In the genomic region with DNA sequence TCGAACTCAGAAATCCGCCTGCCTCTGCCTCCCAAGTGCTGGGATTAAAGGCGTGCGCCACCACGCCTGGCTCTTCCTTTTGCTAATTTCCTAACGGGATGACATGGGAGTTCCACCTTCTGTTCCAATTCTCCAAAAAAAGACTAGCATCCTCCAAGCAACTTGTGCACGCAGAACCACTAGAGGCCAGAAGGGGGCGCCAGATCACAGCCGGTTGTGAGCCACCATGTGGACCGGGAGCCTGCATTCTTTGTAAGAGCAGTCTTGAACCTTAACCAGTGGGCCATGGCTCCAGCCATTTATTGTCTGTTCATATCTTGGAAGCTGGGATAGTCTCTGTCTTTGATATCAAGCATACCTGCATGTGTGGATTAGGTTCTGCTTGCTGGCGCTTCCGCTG, we compare ENCODE assay signal across 8 mouse cellular contexts. TPM values are rescaled to one million over a fixed set of nuclear protein-coding genes. Genes with fewer than 3 reads are reported as not detected.
DNase-seq lines count a peak whose midpoint lies in the region; ATAC-seq lines count a peak whose summit lies in the region.

No protein-coding gene starts in this region.

- 16% methylated on average over 12 of the region's 12 CpGs for WGBS in midbrain, embryonic 11.5 days
- WGBS in midbrain, embryonic 13.5 days = 17% methylated on average over 12 of the region's 12 CpGs
- 19% methylated on average over 12 of the region's 12 CpGs for WGBS in embryonic facial prominence, embryonic 14.5 days
- WGBS in intestine, embryonic 16.5 days = 21% methylated on average over 12 of the region's 12 CpGs

- H3K4me2 ChIP-seq in midbrain, embryonic 11.5 days = no peak overlapping the region
- H3K4me2 ChIP-seq in midbrain, embryonic 13.5 days (replicated peaks) = no peak overlapping the region
- no peak overlapping the region for H3K4me2 ChIP-seq in embryonic facial prominence, embryonic 14.5 days (ENCODE audit: low read depth, low read length)
- peak overlapping the region; percentile 54 for H3K4me2 ChIP-seq in intestine, embryonic 16.5 days (ENCODE audit: low read depth, low read length)

- H3K36me3 ChIP-seq in midbrain, embryonic 11.5 days (ENCODE audit: control insufficient read depth, insufficient read depth, low read length) = no peaks in the 10 kb centered on the region
- H3K36me3 ChIP-seq in midbrain, embryonic 13.5 days = no peaks in the 10 kb centered on the region
- no peaks in the 10 kb centered on the region for H3K36me3 ChIP-seq in embryonic facial prominence, embryonic 14.5 days (ENCODE audit: control insufficient read depth, insufficient read depth, low read length)
- no peaks in the 10 kb centered on the region for H3K36me3 ChIP-seq in intestine, embryonic 16.5 days (ENCODE audit: control insufficient read depth, insufficient read depth, low read length)

- H3K4me1 ChIP-seq in midbrain, embryonic 11.5 days (ENCODE audit: control insufficient read depth, insufficient read depth, low read length) = peaks cover 18% of the 10 kb centered on the region
- peaks cover 23% of the 10 kb centered on the region for H3K4me1 ChIP-seq in midbrain, embryonic 13.5 days (replicated peaks)
- H3K4me1 ChIP-seq in embryonic facial prominence, embryonic 14.5 days (ENCODE audit: control insufficient read depth, insufficient read depth, low read length) = peaks cover 13% of the 10 kb centered on the region
- peaks cover 38% of the 10 kb centered on the region for H3K4me1 ChIP-seq in intestine, embryonic 16.5 days (ENCODE audit: control insufficient read depth, insufficient read depth, low read length)

- DNase-seq in midbrain, embryonic 11.5 days (ENCODE audit: low spot score, missing footprints) = peak; percentile 98
- DNase-seq in adrenal gland, postnatal 36 days = peak; percentile 87
- peak; percentile 71 for DNase-seq in embryonic facial prominence, embryonic 14.5 days (ENCODE audit: low spot score)
- peak; percentile 36 to 89 for DNase-seq in left cerebral cortex, adult 9 months (ENCODE audit: low spot score in 2 of 2)
- peak; percentile 74 for DNase-seq in ovary, postnatal 14 days (ENCODE audit: low spot score)
- peak; percentile 63 for DNase-seq in thymus, postnatal 25 days

- H3K27ac ChIP-seq in midbrain, embryonic 11.5 days (ENCODE audit: low read depth, low read length) = no peak overlapping the region
- no peak overlapping the region for H3K27ac ChIP-seq in midbrain, embryonic 13.5 days
- H3K27ac ChIP-seq in embryonic facial prominence, embryonic 14.5 days (replicated peaks; ENCODE audit: low read depth, low read length) = no peak overlapping the region
- H3K27ac ChIP-seq in intestine, embryonic 16.5 days (ENCODE audit: low read length) = no peak overlapping the region

- H3K9ac ChIP-seq in midbrain, embryonic 11.5 days (ENCODE audit: low read length) = no peak overlapping the region
- no peak overlapping the region for H3K9ac ChIP-seq in midbrain, embryonic 13.5 days (replicated peaks)
- no peak overlapping the region for H3K9ac ChIP-seq in embryonic facial prominence, embryonic 14.5 days (ENCODE audit: low read depth, low read length)
- no peak overlapping the region for H3K9ac ChIP-seq in intestine, embryonic 16.5 days (ENCODE audit: low read depth, low read length)

- peaks cover 78% of the 10 kb centered on the region for H3K27me3 ChIP-seq in midbrain, embryonic 11.5 days (ENCODE audit: control insufficient read depth, insufficient read depth, low read length)
- peaks cover 86% of the 10 kb centered on the region for H3K27me3 ChIP-seq in midbrain, embryonic 13.5 days
- peaks cover 77% of the 10 kb centered on the region for H3K27me3 ChIP-seq in embryonic facial prominence, embryonic 14.5 days (replicated peaks; ENCODE audit: control insufficient read depth, insufficient read depth, low read length)
- H3K27me3 ChIP-seq in intestine, embryonic 16.5 days (replicated peaks; ENCODE audit: control insufficient read depth, insufficient read depth, low read length) = peaks cover 60% of the 10 kb centered on the region

- no peak overlapping the region for H3K4me3 ChIP-seq in midbrain, embryonic 11.5 days (ENCODE audit: low read depth, low read length)
- H3K4me3 ChIP-seq in midbrain, embryonic 13.5 days (replicated peaks) = no peak overlapping the region
- no peak overlapping the region for H3K4me3 ChIP-seq in embryonic facial prominence, embryonic 14.5 days (ENCODE audit: low read depth, low read length)
- H3K4me3 ChIP-seq in intestine, embryonic 16.5 days (ENCODE audit: low read length) = peak overlapping the region; percentile 52

- ATAC-seq in midbrain, embryonic 11.5 days (ENCODE audit: low FRiP score) = no peak
- ATAC-seq in midbrain, embryonic 13.5 days = no peak
- no peak for ATAC-seq in embryonic facial prominence, embryonic 14.5 days (ENCODE audit: low read depth)
- ATAC-seq in intestine, embryonic 16.5 days = no peak

- no peaks in the 10 kb centered on the region for H3K9me3 ChIP-seq in midbrain, embryonic 11.5 days (ENCODE audit: control insufficient read depth, low read length)
- H3K9me3 ChIP-seq in midbrain, embryonic 13.5 days = no peaks in the 10 kb centered on the region
- no peaks in the 10 kb centered on the region for H3K9me3 ChIP-seq in embryonic facial prominence, embryonic 14.5 days (ENCODE audit: control insufficient read depth, low read length)
- no peaks in the 10 kb centered on the region for H3K9me3 ChIP-seq in intestine, embryonic 16.5 days (ENCODE audit: control insufficient read depth, low read length)

RNA-seq across cellular contexts. Expression of gene Amn, which starts 1.5 kb away (rescaled TPM):
- 0.22 TPM in 1 of 2 replicates, not detected in the other for polyA plus RNA-seq in midbrain, embryonic 11.5 days (2014; fragmentation: Nextera tagmentation; extraction: Ambion mirVana)
- polyA plus RNA-seq in midbrain, embryonic 13.5 days (2015; fragmentation: Nextera tagmentation; extraction: Ambion mirVana) = 1.9 and 2.0 TPM in 2 replicates
- total RNA-seq in adrenal gland, postnatal 36 days (2021) = not detected
- polyA plus RNA-seq in embryonic facial prominence, embryonic 14.5 days (2014; fragmentation: Nextera tagmentation; extraction: Ambion mirVana) = 0.34 and 0.50 TPM in 2 replicates
- 233 and 312 TPM in 2 replicates for polyA plus RNA-seq in intestine, embryonic 16.5 days (2015; fragmentation: Nextera tagmentation; extraction: Ambion mirVana)

Comparison
In these comparisons a context has a peak if more than half of its experiments do, and no peak if none do; other contexts are left out.
1. RNA of gene Amn, which starts 1.5 kb away (polyA plus RNA-seq): 233 to 312 TPM in intestine, embryonic 16.5 days; 1.9 to 2.0 TPM in midbrain, embryonic 13.5 days, 0.34 to 0.50 TPM in embryonic facial prominence, embryonic 14.5 days and 0.22 TPM in midbrain, embryonic 11.5 days; every median in the first group is over 10 times any median in the second.
2. Peak in every context shown above with its lines, with median percentiles within 50 percentile points of each other: DNase-seq.